Mouse (Mus musculus): ENCODE measurements at regions not wholly inside any gene's neighbourhood (a gene's known extent, or its start where the extent isn't known, plus 50 kb on each side); places are given as distances from the start of the nearest gene placed in this dataset.
"Not testable (repeated sequence)": the region's sequence is repeated elsewhere in the genome, so short reads cannot be mapped to it uniquely, and the experiment has no call there.

DNA sequence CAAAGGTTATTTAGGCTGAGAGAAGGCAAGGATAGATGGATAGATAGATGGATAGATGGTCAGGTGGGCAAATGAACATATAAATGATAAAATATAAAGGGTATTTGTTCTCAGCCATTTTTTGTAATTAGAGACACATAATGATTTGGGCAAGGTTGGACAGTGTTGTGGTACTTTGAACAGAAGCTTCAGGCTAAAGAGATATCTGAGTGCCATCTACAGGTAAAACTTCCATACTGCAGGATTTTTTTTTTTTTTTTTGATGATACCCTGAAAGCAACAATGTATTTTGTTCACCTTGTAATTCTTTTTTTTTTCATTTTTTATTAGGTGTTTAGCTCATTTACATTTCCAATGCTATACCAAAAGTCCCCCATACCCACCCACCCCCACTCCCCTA is 110.1 kb upstream of the Trabd2b start:
- no peak for ATAC-seq (ENCODE audit: insufficient number of reproducible peaks, low FRiP score, low TSS enrichment, low read depth)
- Histone ChIP-seq H3K4me2 (no peak overlapping the region), H3K9me3 (no peaks in the 10 kb centered on the region), H3K27ac (no peak overlapping the region), H3K4me3 (no peak overlapping the region), H3K4me1 (no peaks in the 10 kb centered on the region), H3K36me3 (no peaks in the 10 kb centered on the region), H3K9ac (no peak overlapping the region), H3K27me3 (0 out of 2 replicates have a peak, but pooled peaks cover 3% of the 10 kb centered on the region)

GRCm38 (mm10) chr4:114298517-114298916 is 108.0 kb upstream of the Trabd2b start:
- not testable (repeated sequence) for H3K4me3 ChIP-seq; H3K9me3 ChIP-seq; ATAC-seq (ENCODE audit: insufficient number of reproducible peaks, low FRiP score, low TSS enrichment, low read depth); H3K4me2 ChIP-seq; H3K4me1 ChIP-seq; H3K27ac ChIP-seq; H3K36me3 ChIP-seq; H3K9ac ChIP-seq; H3K27me3 ChIP-seq
- WGBS, result 0% methylated on average over 1 of the region's 1 CpGs

GRCm38 (mm10) chr4:114300390-114301012 is 106.0 kb upstream of the Trabd2b start:
- H3K27me3 ChIP-seq, result peaks cover 3% of the 10 kb centered on the region; the same call in 1 of the 2 replicates
- no peak overlapping the region for H3K4me3 ChIP-seq
- WGBS, result 33% methylated on average over 3 of the region's 3 CpGs
- no peak overlapping the region for H3K4me2 ChIP-seq
- H3K36me3 ChIP-seq, result no peaks in the 10 kb centered on the region
- no peak overlapping the region for H3K27ac ChIP-seq
- H3K9me3 ChIP-seq, result no peaks in the 10 kb centered on the region
- no peak overlapping the region for H3K9ac ChIP-seq
- no peak for ATAC-seq (ENCODE audit: insufficient number of reproducible peaks, low FRiP score, low TSS enrichment, low read depth)
- no peaks in the 10 kb centered on the region for H3K4me1 ChIP-seq

DNA sequence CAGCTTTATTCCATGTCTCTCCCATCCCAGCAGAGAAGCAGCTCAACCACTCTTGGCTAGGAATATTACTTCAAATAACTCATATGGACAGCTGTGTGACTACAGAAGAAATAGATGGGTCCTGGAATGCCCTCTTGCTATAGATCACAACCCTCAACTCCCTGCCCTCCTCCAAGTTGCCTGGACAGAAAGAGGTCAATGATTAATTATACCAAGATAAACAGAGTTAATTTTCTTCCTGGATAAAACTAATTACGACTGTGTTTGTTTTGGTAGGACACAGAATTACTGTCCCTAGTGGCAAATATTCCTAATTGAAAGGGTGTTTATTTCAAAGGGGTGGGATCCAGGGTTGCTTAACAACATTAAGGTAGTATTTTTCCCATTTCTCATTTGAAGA is 101.9 kb upstream of the Trabd2b start:
- WGBS, result 39% methylated on average over 1 of the region's 1 CpGs

GRCm38 (mm10) chr4:114307491-114307890 is 99.0 kb upstream of the Trabd2b start:
- 69% methylated on average over 1 of the region's 1 CpGs for whole genome bisulfite sequencing
- H3K27me3 ChIP-seq, result peaks cover 4% of the 10 kb centered on the region; the same call in 1 of the 2 replicates
- H3K36me3 ChIP-seq, result no peaks in the 10 kb centered on the region
- no peaks in the 10 kb centered on the region for H3K4me1 ChIP-seq
- no peak overlapping the region for H3K4me3 ChIP-seq
- no peak overlapping the region for H3K4me2 ChIP-seq
- H3K9me3 ChIP-seq, result no peaks in the 10 kb centered on the region
- H3K9ac ChIP-seq, result no peak overlapping the region
- no peak for ATAC-seq (ENCODE audit: insufficient number of reproducible peaks, low FRiP score, low TSS enrichment, low read depth)
- no peak overlapping the region for H3K27ac ChIP-seq

More for the DNA sequence above, 101.9 kb upstream of the Trabd2b start:
- no peaks in the 10 kb centered on the region for H3K36me3 ChIP-seq
- no peaks in the 10 kb centered on the region for H3K9me3 ChIP-seq
- no peak overlapping the region for H3K4me3 ChIP-seq
- H3K4me2 ChIP-seq, result no peak overlapping the region
- ATAC-seq (ENCODE audit: insufficient number of reproducible peaks, low FRiP score, low TSS enrichment, low read depth), result no peak
- H3K27me3 ChIP-seq, result peaks cover 8% of the 10 kb centered on the region; the same call in 1 of the 2 replicates
- no peak overlapping the region for H3K9ac ChIP-seq
- H3K4me1 ChIP-seq, result no peaks in the 10 kb centered on the region
- H3K27ac ChIP-seq, result no peak overlapping the region

GRCm38 (mm10) chr4:114308518-114308917 is 98.0 kb upstream of the Trabd2b start:
- Histone ChIP-seq H3K4me2 (no peak overlapping the region), H3K9me3 (no peaks in the 10 kb centered on the region), H3K27me3 (0 out of 2 replicates have a peak, but pooled peaks cover 4% of the 10 kb centered on the region), H3K27ac (no peak overlapping the region), H3K36me3 (no peaks in the 10 kb centered on the region), H3K4me1 (no peaks in the 10 kb centered on the region), H3K4me3 (no peak overlapping the region), H3K9ac (no peak overlapping the region)
- no peak for ATAC-seq (ENCODE audit: insufficient number of reproducible peaks, low FRiP score, low TSS enrichment, low read depth)
- WGBS, result 7% methylated on average over 1 of the region's 1 CpGs

- Histone ChIP-seq H3K27me3 (no peaks in the 10 kb centered on the region), H3K4me1 (no peaks in the 10 kb centered on the region), H3K4me2 (no peak overlapping the region), H3K9ac (no peak overlapping the region), H3K9me3 (no peaks in the 10 kb centered on the region), H3K27ac (no peak overlapping the region), H3K36me3 (no peaks in the 10 kb centered on the region), H3K4me3 (no peak overlapping the region)
- WGBS, result 76% methylated on average over 2 of the region's 2 CpGs
- no peak for ATAC-seq (ENCODE audit: insufficient number of reproducible peaks, low FRiP score, low TSS enrichment, low read depth)
These were observed 91.5 kb upstream of the Trabd2b start for GRCm38 (mm10) chr4:114315051-114315450.

GRCm38 (mm10) chr4:114315556-114315955 is 91.0 kb upstream of the Trabd2b start:
- no peaks in the 10 kb centered on the region for H3K9me3 ChIP-seq
- no peaks in the 10 kb centered on the region for H3K36me3 ChIP-seq
- no peaks in the 10 kb centered on the region for H3K27me3 ChIP-seq
- WGBS, result 34% methylated on average over 2 of the region's 2 CpGs
- no peaks in the 10 kb centered on the region for H3K4me1 ChIP-seq
- H3K9ac ChIP-seq, result no peak overlapping the region
- no peak for ATAC-seq (ENCODE audit: insufficient number of reproducible peaks, low FRiP score, low TSS enrichment, low read depth)
- no peak overlapping the region for H3K4me2 ChIP-seq
- H3K4me3 ChIP-seq, result no peak overlapping the region
- H3K27ac ChIP-seq, result no peak overlapping the region

- Histone ChIP-seq H3K4me2 (no peak overlapping the region), H3K27me3 (no peaks in the 10 kb centered on the region), H3K9me3 (no peaks in the 10 kb centered on the region), H3K9ac (no peak overlapping the region), H3K4me1 (no peaks in the 10 kb centered on the region), H3K36me3 (no peaks in the 10 kb centered on the region), H3K27ac (no peak overlapping the region), H3K4me3 (no peak overlapping the region)
- no peak for ATAC-seq (ENCODE audit: insufficient number of reproducible peaks, low FRiP score, low TSS enrichment, low read depth)
- 74% methylated on average over 2 of the region's 2 CpGs for WGBS
These were observed 89.4 kb upstream of the Trabd2b start for GRCm38 (mm10) chr4:114317076-114317475.

GRCm38 (mm10) chr4:114320076-114320475 is 86.4 kb upstream of the Trabd2b start:
- H3K27me3 ChIP-seq, result no peaks in the 10 kb centered on the region
- no peaks in the 10 kb centered on the region for H3K4me1 ChIP-seq
- H3K4me2 ChIP-seq, result no peak overlapping the region
- no peaks in the 10 kb centered on the region for H3K36me3 ChIP-seq
- no peak overlapping the region for H3K4me3 ChIP-seq
- 41% methylated on average over 1 of the region's 1 CpGs for WGBS
- ATAC-seq (ENCODE audit: insufficient number of reproducible peaks, low FRiP score, low TSS enrichment, low read depth), result no peak
- H3K27ac ChIP-seq, result no peak overlapping the region
- no peak overlapping the region for H3K9ac ChIP-seq
- H3K9me3 ChIP-seq, result no peaks in the 10 kb centered on the region

- Histone ChIP-seq H3K27me3 (no peaks in the 10 kb centered on the region), H3K9me3 (no peaks in the 10 kb centered on the region), H3K4me3 (no peak overlapping the region), H3K9ac (no peak overlapping the region), H3K4me2 (no peak overlapping the region), H3K36me3 (no peaks in the 10 kb centered on the region), H3K4me1 (no peaks in the 10 kb centered on the region), H3K27ac (no peak overlapping the region)
- WGBS, result 39% methylated on average over 3 of the region's 3 CpGs
- ATAC-seq (ENCODE audit: insufficient number of reproducible peaks, low FRiP score, low TSS enrichment, low read depth), result no peak
These were observed 84.8 kb upstream of the Trabd2b start for GRCm38 (mm10) chr4:114321516-114322339.

- H3K9ac ChIP-seq, result no peak overlapping the region
- H3K4me2 ChIP-seq, result no peak overlapping the region
- no peaks in the 10 kb centered on the region for H3K36me3 ChIP-seq
- no peak overlapping the region for H3K27ac ChIP-seq
- H3K27me3 ChIP-seq, result no peaks in the 10 kb centered on the region
- 87% methylated on average over 1 of the region's 1 CpGs for WGBS
- no peaks in the 10 kb centered on the region for H3K4me1 ChIP-seq
- no peaks in the 10 kb centered on the region for H3K9me3 ChIP-seq
- H3K4me3 ChIP-seq, result no peak overlapping the region
- no peak for ATAC-seq (ENCODE audit: insufficient number of reproducible peaks, low FRiP score, low TSS enrichment, low read depth)
These were observed 76.5 kb upstream of the Trabd2b start for GRCm38 (mm10) chr4:114329978-114330377.

Data from limb, embryonic 15.5 days (tissue).